Mouse (Mus musculus): ENCODE measurements around the gene Tmem182.

Tmem182 gene
- long read RNA-seq, experiment 1: 0 reads
- long read RNA-seq, experiment 2: 0 reads

DNA sequence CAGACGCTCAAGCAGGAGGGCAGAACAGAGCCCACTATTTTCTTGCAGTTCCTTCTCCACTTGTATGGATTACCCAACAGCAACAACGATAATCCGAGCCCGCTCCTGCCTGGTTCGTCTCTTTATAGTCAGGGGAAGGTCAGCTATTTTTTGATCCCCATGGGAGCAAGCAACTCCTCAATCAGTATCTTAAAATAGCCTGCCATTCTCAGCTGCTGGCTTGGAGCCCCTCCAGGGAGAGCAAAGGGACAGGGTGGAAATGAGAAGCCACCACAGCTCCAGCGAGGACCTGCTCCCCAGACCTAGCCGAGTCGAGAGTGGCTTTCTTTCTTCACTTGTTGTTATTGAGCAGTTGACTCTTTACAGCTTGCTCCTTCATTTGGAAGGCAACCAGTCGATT lies at the start of gene Tmem182:
Gene Tmem182 (plus strand): TSS at position 251 of the 400 bp plus-strand sequence.
- intact Hi-C loops (cut with DNase I): no loop called here

DNA sequence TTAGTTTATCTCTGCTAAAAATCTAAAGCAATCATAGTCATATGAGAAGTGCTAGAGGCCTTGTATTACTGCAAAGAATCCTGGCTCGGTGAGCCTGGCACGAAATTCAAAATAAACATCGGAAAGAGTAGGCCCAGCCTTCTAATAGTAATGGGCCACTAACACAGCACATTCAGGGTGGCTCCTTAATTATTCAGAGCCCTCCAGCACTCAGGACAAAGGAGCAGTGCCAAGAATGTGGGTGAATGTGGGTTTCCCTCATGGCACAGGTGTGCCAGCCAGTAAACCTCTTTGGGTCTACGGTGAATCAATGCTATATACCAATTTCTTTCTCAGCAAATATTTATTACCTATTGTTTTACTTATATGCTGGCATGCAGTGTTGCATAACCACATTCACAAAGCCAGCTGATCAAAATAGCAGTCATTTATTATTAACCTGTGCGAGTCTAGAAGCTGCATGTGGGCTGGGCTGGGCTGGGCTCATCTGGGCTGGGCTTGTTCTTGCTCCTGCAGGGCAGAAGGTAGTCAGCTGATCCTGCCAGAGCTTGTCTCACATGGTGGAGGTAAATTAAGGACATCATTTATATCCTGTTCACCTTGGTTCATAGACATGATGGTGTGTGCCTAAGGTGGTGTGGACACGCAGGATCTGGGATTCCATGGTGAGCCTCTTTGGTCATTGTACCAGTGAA lies 45.5 kb upstream of the Tmem182 start:
- intact Hi-C loops (cut with DNase I): no loop called here

DNA sequence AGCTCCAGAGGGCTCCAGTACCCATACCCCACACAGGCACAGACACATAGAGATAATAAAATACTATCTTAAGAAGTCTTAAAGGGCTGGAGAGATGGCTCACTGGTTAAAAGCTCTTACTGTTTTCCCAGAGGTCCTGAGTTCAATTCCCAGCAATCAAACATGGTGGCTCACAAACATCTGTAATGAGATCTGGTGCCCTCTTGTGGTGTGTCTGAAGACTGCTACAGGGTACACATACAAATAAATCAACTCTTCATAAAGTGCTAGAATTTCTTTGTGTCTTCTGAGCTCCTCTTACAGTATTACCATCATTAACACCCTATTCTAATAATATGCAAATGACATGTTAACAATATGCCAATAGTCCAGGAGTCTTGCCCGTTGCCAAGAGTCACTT lies 41.4 kb upstream of the Tmem182 start:
- intact Hi-C loops (cut with DNase I): no loop called here

DNA sequence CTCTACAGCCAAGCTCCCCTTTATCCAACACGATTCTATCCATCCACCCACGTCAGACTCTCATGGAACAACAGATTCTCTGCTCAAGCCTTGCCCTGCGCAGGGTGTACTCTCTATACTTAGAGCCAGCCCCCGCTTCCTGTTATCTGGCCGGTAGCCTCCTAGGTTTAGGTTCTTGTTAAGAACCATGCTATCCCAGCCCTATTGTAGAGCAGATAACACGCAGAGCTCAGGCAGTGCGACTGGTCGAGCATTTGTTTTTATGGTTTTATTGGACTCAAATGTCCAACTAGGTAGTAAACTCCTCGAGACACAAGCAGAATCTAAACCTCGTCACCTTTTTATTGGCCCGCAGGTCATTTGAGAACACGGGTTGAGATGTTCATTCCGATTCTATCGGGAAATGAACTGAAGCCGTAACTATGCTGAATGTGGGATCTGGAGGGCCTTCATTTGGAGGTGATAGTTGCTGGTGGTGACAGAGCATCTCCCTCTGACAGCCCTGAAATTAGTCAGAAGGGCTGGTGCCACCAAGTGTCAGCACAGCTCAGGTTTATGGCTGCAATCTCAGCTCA lies 40.6 kb upstream of the Tmem182 start:
- intact Hi-C loops (cut with DNase I): no loop called here

DNA sequence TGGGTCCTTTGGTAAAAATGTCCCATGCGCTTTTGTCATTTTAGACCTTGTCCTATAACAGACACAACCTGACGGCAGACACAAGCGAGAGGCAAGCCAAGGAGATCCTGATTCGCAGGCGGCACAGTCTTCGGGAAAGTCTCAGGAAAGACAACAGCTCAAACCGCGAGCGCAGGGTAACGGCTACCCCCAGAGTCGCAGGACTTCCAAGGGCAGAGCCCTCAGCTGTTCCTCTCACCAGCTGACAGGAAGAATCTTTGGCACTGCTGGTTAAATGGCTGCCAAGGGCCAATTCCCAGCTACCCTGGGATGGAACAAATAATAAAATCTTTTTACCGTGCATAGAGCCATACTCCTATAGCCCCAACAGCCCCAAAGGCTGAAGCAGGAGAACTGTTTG lies 39.9 kb upstream of the Tmem182 start:
- intact Hi-C loops (cut with DNase I): no loop called here

DNA sequence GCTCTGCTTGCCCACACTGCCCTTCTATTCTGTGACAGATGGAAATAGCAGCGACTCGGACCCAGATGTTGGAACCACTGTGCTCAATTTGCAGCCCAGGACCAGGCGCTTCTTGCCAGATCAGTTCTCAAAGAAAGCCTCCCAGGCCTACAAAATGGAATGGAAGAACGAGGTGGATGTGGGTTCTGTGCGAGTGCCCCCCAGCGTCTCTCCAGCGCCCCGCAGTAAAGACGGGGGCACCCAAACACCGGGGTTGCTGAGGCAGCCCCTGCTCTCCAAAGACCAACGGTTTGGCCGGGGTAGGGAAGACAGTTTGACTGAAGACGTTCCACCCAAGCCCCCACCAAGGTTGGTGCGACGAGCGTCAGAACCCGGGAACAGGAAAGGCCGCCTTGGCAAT lies 37.8 kb upstream of the Tmem182 start:
- intact Hi-C loops (cut with DNase I): no loop called here

DNA sequence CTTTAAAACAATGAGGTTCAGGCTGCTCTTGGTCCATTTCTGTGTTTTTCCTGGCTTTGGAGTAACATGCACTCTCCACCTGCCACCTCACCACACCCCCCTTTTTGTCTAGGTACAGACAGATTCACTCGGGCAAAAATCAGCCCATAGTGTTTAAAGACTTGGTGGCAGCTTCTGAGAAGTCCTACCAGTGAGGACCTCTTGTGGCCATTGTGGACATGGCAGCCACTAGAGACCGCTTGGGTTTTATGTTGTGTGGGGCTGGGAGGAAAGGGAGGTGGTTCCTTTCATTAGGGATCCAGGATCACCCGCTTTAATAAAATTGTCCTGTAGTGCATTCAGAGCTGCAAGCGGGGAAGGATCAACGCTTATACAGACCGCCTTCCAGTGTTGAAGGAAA lies 36.8 kb upstream of the Tmem182 start:
- intact Hi-C loops (cut with DNase I): loop anchor here (2.0 kb wide), 1 partner anchor 190 kb away; no protein-coding TSS in a partner anchor

DNA sequence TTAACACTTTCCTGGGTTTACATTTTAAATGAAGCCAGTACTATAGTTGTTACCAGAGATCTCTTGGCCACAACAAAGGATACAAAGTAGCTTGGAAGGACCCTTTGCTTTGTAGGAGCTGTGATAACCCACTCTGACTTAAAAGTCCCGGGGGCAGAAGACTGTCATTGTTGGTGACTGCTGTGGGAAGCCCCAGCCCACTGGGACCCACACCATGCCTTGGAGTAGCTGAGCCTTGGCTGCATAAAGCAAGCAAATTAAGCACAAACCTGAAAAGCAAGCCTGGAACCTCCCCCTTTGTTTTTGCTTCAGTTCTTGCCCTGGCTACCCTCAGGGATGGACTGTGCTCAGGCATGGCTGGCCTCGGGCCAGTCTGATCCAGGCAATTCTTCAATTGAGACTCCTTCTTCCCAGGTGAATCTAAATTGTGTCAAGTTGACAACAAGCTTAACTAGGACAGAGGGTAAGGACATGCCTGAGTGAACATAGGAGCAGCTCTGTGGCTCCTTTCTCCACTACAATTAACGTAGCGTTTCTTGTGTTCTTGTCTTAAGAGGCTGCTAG lies 36.0 kb upstream of the Tmem182 start:
- intact Hi-C loops (cut with DNase I): loop anchor here (2.0 kb wide), 1 partner anchor 191 kb away; no protein-coding TSS in a partner anchor

DNA sequence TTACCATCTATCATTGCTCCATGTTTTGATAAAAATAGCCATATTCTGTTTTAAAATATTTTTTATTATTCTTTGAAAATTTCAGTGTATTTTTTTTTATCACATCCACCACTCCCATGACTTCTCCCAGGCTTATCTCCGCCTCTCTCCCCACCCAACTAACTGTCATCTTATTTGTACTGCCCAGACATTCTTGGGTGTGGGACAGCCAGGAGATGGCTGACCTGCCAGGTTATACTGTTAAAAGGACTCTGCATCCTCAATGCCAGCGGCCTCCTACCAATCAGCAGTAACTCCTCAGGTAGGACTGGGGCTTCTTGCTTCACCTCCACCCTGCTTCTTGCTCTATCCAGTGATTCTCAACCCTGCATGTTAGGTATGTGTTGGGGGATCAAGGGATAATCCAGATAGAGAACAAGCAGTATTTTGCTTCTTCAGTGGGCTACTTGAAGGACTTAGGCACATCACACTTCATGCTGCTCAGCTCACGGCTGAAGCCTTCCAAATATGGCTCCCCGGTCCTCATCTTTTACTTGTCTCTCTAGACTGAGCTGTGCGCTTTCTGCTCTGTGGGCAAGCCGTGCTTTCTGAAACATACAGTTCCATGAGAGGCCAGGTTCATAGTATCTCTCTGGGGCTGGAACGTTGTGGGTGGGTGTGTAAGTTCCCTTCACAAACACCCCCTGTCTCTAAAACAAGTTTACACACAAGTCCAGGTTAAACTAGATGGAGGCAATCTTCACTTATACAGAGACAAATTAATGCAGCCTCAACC lies 34.0 kb upstream of the Tmem182 start:
- intact Hi-C loops (cut with DNase I): no loop called here

DNA sequence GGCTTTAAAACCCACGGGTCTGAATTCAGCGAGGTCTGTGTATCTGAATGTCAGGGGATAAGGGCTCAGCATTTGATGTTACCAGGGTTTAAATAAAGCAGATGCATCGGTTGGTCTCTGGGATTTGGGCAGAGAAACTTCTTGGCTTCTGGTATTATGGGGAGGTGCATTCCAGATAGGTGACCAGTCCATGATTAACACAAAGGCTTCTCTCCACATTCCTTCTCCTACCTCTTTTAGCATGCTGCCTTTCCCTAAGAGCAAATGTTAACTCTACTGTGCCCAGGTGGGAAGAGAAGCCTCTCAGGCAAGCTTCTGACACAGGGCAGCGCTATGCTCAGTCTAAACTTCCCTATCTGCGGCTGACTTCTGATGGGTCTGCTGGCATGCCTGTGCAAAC lies 32.2 kb upstream of the Tmem182 start:
- intact Hi-C loops (cut with DNase I): no loop called here

DNA sequence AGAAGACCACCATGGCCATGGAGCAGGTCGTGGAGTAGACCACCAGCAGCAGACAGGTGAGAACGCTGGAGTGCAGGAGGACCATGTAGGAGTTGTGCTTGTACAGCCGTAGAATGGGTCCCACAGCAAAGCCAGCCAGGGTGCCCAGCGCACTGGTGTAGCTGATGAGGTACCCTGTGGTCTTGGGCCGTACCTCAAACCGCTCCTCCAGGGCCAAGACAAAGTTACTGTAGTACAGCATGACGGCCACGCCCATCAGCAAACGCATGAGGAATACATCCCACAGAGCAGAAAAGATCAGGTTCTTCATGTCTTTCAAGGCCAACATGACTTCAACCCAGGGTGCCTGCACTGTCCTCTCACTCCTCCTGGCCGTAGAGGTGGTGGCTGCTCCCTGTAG lies 31.4 kb upstream of the Tmem182 start:
- intact Hi-C loops (cut with DNase I): no loop called here

DNA sequence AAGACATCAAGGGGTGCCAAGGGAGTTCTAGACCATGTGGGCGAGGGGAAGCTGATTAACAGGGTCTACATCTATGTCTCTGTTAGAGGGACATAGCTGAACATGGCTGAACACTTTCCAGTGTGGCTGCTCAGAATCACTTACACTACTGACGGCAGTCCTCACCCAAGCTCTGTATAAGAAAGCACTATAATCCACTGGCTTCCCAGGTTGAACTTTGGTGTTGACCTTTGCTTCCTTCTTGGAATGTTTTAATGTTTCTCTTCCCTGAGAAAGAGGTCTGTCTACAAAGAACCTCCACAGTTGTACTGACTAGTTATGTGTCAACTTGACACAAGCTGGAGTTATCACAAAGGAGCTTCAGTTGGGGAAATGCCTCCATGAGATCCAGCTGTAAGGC lies 29.3 kb upstream of the Tmem182 start:
- intact Hi-C loops (cut with DNase I): no loop called here

DNA sequence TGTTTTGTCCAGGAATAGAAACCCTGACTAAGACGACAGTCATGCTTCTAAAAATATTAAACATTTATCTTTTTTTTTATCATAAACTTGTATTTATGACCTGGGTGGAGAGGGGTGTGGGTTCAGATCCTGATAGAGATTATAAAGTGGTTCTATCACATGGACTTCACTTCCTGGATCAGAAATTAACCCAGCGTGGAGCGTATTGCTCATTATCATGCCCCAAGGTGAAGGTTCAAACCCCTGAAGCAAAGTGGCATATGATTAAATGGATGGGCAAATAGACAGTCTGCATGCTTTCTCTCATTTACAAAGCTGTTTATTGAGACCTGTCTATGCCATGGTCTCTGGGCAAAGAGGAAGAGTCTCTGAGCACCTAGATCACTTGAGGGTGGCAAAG lies 28.6 kb upstream of the Tmem182 start:
- intact Hi-C loops (cut with DNase I): no loop called here

DNA sequence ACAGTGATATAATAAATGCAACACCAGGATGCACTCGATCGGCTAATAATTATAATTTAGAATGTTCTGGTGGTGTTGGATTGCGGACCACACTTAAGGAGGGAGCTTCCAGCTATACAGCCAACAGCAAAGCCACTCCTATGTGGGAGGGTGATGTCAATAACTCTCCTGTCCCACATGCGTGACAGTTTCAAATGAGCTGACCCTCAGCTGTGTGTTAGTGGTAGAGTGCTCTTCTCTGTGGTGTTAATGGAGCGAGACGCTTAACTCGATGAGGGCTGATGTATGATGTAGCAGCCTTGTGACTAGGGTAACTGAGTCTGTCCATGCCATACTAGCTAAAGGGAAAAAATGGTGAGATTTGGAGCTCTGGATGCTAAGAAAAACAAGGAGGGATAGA lies 22.0 kb upstream of the Tmem182 start:
- intact Hi-C loops (cut with DNase I): no loop called here

DNA sequence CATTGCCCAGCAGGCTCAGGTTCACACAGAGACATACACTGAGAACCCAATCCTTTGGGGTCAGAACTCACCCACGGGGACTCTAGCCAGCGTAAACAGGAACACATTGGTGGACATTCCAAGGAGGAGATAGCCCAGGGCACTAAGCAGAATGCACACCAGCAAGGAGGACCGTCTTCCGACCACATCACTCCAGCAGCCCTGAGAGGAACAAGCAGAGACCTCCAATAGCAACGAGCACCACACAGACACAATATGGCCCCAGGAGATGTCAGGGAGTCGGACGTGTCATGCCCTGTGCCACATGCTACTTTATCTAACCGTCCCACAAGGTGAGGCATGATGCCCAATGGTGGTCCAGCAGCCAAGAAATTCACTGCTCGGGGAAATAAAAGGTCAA lies 21.1 kb upstream of the Tmem182 start:
- intact Hi-C loops (cut with DNase I): no loop called here

DNA sequence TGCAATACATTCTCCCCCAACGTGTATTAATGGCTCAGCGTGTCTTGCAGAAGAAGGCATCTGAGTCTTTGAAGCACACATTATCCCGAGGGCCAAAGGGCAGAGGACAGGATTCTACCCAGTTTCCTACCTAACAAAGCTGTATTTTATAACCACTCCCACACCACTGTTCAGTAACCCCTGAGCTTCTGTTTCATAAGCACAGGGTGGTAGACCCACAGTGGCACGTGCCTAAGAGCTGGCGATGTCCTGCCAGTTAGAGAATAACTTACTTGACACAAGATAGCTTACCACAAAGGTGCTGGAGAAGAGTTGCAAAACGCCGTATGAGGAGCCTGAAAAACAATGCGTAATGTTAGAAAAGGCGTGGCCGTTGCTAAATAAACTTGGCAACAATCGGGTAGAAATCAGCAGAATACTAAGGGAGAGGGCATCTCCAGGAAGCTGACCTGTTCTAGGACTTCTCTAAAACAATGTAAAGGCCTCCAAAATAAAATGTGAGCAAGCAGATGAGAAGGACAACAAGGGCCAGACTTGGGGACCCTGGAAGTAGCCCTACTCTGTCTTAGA lies 19.4 kb upstream of the Tmem182 start:
- intact Hi-C loops (cut with DNase I): no loop called here

DNA sequence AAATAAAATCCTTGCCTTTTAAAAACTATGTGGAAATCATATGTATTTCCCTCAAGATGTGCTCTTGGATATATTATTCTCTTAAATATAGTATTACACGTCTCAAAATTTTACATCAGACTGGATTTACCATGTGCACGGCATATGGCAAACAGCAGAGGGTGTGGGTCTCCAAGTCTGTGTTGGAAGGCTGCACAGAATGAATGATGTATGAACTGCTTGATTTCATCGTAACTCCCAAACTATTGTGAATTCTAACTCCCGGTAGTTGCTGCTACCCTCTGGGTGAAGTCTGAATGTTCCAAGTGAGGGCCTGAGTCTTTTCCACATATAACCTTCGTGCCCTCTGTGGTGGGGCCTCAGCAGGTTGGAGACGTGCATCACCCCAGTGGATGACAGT lies 16.4 kb upstream of the Tmem182 start:
- intact Hi-C loops (cut with DNase I): no loop called here

DNA sequence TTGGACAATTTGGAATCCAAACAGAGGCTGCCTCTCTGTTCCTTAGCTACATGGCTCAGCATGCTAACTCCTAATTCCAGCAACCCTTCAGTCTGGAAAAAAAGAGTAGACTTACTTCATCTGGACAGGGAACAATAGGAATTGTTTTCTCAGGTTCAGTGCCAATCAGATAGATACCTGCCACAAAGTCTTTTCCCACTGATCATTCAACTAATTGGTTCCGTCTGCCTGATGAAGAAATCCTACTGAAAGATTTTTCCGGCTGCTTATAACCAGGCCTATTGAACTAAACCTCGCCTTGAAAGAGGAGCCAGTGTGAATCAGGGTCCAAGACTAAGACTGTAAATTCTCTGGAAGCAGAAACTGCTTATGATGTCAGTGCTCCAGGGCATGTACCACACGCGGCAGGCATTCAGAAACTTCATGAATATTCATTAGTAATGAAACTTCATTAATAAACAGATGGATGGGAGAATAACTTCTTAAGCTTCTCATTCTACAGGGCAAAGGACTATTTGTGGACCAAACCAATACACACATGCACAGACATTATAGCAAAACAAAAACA lies 15.7 kb upstream of the Tmem182 start:
- intact Hi-C loops (cut with DNase I): no loop called here

DNA sequence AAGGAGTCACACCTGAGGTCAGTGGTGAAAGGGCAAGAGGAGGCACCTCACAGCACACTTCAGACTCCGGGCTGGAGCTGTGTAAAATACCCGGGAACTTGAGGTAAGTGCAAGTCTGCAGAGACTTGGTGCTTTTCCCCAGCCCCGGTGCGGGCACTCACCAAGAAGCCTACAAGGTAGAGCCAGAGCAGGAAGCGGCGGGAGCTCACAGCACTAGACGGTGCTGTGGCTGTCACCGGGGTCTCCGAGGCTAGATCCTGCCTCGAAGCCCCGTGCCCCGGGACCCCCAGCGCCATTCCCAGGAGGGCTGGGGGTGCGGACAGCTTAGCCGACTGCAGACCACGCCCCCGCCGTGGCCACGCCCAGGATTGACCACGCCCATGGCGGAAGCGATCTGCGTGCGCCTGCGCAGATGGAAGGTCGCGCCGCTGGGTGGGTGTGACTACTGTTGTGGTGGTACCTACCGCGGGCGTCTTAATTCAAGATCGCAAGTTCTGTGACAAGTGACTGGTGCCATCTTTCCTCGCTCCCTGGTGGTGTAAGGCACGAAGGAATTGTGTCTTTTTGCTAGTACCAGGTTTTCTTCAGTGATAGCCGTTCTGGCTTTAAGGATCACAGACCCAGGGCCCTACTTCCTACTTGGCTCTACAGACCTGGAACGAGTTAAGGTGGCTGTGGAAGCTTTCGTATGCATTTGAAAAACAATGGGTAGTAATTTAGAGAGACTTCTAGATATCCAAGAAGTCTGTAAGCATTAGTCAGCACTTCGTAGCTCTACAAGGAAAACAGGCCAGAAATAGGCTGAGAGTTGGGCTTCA lies 14.9 kb upstream of the Tmem182 start, which contains the start of gene Mfsd9:
Gene Mfsd9 (minus strand): TSS at position 364 of the 818 bp plus-strand sequence.
- intact Hi-C loops (cut with DNase I): no loop called here

DNA sequence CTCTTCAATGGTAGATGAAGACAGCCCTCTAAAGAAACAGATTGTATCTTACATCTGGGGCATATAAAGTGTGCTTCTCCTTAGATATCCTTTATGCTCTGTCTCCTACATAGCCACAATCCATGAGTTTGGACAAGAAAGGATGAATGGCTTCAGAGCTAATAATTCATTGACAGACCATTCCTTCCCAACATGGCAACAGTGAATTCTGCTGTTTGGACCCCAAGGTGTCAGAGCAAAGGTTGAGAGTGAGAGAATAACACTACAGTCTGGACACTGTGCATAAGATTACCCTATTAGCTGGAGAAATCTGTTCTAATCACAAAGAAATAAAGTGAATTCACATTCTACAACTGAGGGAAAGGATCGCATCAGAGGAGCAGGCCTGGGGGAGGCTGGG lies 9.9 kb upstream of the Tmem182 start:
- intact Hi-C loops (cut with DNase I): no loop called here
